Mouse (Mus musculus): Measurements from ENCODE around the gene Chst11.
A peak's percentile ranks its signal among the peaks of the same experiment; 100 is the strongest.

Gene Chst11

GRCm38 (mm10) chr10:83036340-83037045 lies 51.2 kb downstream of the Chst11 start:
- DNase-seq (ENCODE audit: low spot score) = no peak

GRCm38 (mm10) chr10:83038166-83038565 lies 52.9 kb downstream of the Chst11 start:
- DNase-seq (ENCODE audit: low spot score) = no peak

- no peak for DNase-seq (ENCODE audit: low spot score)
These were observed 54.1 kb downstream of the Chst11 start for GRCm38 (mm10) chr10:83039414-83039813.

- no peak for DNase-seq (ENCODE audit: low spot score)
These were observed 56.6 kb downstream of the Chst11 start for GRCm38 (mm10) chr10:83041875-83042274.

- DNase-seq (ENCODE audit: low spot score) = peak; percentile 59
These were observed 57.5 kb downstream of the Chst11 start for GRCm38 (mm10) chr10:83042613-83043477.

GRCm38 (mm10) chr10:83043478-83044259 lies 58.4 kb downstream of the Chst11 start:
- no peak for DNase-seq (ENCODE audit: low spot score)

- DNase-seq (ENCODE audit: low spot score) = no peak
These were observed 64.0 kb downstream of the Chst11 start for GRCm38 (mm10) chr10:83049174-83049780.

GRCm38 (mm10) chr10:83053886-83054550 lies 68.7 kb downstream of the Chst11 start:
- DNase-seq (ENCODE audit: low spot score) = no peak

GRCm38 (mm10) chr10:83056291-83056690 lies 71.0 kb downstream of the Chst11 start:
- DNase-seq (ENCODE audit: low spot score) = no peak

GRCm38 (mm10) chr10:83056866-83057265 lies 71.6 kb downstream of the Chst11 start:
- no peak for DNase-seq (ENCODE audit: low spot score)

- DNase-seq (ENCODE audit: low spot score) = no peak
These were observed 74.9 kb downstream of the Chst11 start for GRCm38 (mm10) chr10:83060066-83060782.

- DNase-seq (ENCODE audit: low spot score) = no peak
These were observed 77.0 kb downstream of the Chst11 start for GRCm38 (mm10) chr10:83062315-83062714.

- DNase-seq (ENCODE audit: low spot score) = no peak
These were observed 79.5 kb downstream of the Chst11 start for GRCm38 (mm10) chr10:83064796-83065195.

- DNase-seq (ENCODE audit: low spot score) = no peak
These were observed 80.9 kb downstream of the Chst11 start for GRCm38 (mm10) chr10:83066159-83066558.

- DNase-seq (ENCODE audit: low spot score) = no peak
These were observed 82.0 kb downstream of the Chst11 start for GRCm38 (mm10) chr10:83067305-83067704.

GRCm38 (mm10) chr10:83068466-83068865 lies 83.2 kb downstream of the Chst11 start:
- no peak for DNase-seq (ENCODE audit: low spot score)

- DNase-seq (ENCODE audit: low spot score) = peak; percentile 65
These were observed 84.5 kb downstream of the Chst11 start for GRCm38 (mm10) chr10:83069791-83070190.

- no peak for DNase-seq (ENCODE audit: low spot score)
These were observed 86.7 kb downstream of the Chst11 start for GRCm38 (mm10) chr10:83071785-83072580.

- no peak for DNase-seq (ENCODE audit: low spot score)
These were observed 87.8 kb downstream of the Chst11 start for GRCm38 (mm10) chr10:83073119-83073518.

GRCm38 (mm10) chr10:83076816-83077215 lies 91.5 kb downstream of the Chst11 start:
- no peak for DNase-seq (ENCODE audit: low spot score)

Data from testis, postnatal 10 days (tissue).